Mouse (Mus musculus) midbrain, embryonic 11.5 days (tissue): Measurements from ENCODE around the gene Dcdc2b. TPM values are rescaled to one million over a fixed set of nuclear protein-coding genes. Genes with fewer than 3 reads are reported as not detected.

ENCODE experiments used
- ATAC-seq: fragments of 200-750 bp; cut with Nextera tagmentation; 2 replicates; pipeline ENCODE4 v1.8.0; 2017; ENCODE audit warnings: moderate TSS enrichment, moderate library complexity; ENCODE audit not compliant: low FRiP score
- DNase-seq: peaks from one replicate; pipeline ENCODE4 v3.0.0; 2015; ENCODE audit warnings: low spot score; ENCODE audit errors: missing footprints
- H3K27ac ChIP-seq: fragments of 300-500 bp; sonication (generic); 2 replicates; pipeline ENCODE4 v1.5.1; 2014; ENCODE audit warnings: low read depth, low read length
- H3K27me3 ChIP-seq: fragments of 300-500 bp; sonication (generic); 2 replicates; pipeline ENCODE4 v1.6.1; 2014; ENCODE audit warnings: mild to moderate bottlenecking, low read length, moderate library complexity, mixed read lengths; ENCODE audit not compliant: control insufficient read depth, insufficient read depth
- H3K36me3 ChIP-seq: fragments of 300-500 bp; sonication (generic); 2 replicates; pipeline ENCODE4 v1.6.1; 2014; ENCODE audit warnings: mild to moderate bottlenecking, low read length, moderate library complexity, mixed read lengths; ENCODE audit not compliant: control insufficient read depth, insufficient read depth
- H3K4me1 ChIP-seq: fragments of 300-500 bp; sonication (generic); 2 replicates; pipeline ENCODE4 v1.6.1; 2014; ENCODE audit warnings: low read length; ENCODE audit not compliant: control insufficient read depth, insufficient read depth
- H3K4me2 ChIP-seq: fragments of 300-500 bp; sonication (generic); 2 replicates; pipeline ENCODE4 v1.6.1; 2014; ENCODE audit warnings: mild to moderate bottlenecking, moderate library complexity
- H3K4me3 ChIP-seq: fragments of 300-500 bp; sonication (generic); 2 replicates; pipeline ENCODE4 v1.5.1; 2014; ENCODE audit warnings: low read depth, low read length
- H3K9ac ChIP-seq: fragments of 300-500 bp; sonication (generic); 2 replicates; pipeline ENCODE4 v1.6.1; 2014; ENCODE audit warnings: low read length
- H3K9me3 ChIP-seq: fragments of 300-500 bp; sonication (generic); 2 replicates; pipeline ENCODE4 v1.6.1; 2016; ENCODE audit warnings: low read length; ENCODE audit not compliant: control insufficient read depth
- WGBS: fragments of 180-500 bp; shearing (Covaris S2); extraction: QIAGEN DNeasy Blood & Tissue Kit; methylation state at CpG from one replicate; pipeline ENCODE4 v1.1.7; 2014; 5-methylcytosine and 5-hydroxymethylcytosine counted together
- polyA plus RNA-seq: library from polyadenylated mRNA; unstranded; fragments of >200 nt; fragmentation: Nextera tagmentation; extraction: Ambion mirVana; gene quantifications from 2 replicates; pipeline ENCODE4 v1.2.1, GENCODE M21; 2014

Gene Dcdc2b
- polyA plus RNA-seq, 1 experiment from 2014 or later, result 1.7 TPM

GRCm38 (mm10) chr4:129617121-129617641, 3.1 kb upstream of the Dcdc2b start:
- Histone ChIP-seq H3K9ac (no peak overlapping the region), H3K4me2 (no peak overlapping the region), H3K27ac (no peak overlapping the region), H3K4me1 (peaks cover 8% of the 10 kb centered on the region), H3K36me3 (no peaks in the 10 kb centered on the region), H3K9me3 (no peaks in the 10 kb centered on the region), H3K4me3 (no peak overlapping the region), H3K27me3 (no peaks in the 10 kb centered on the region)
- no peak for ATAC-seq
- WGBS, result 97% methylated on average over 7 of the region's 7 CpGs
- no peak for DNase-seq

- H3K9me3 ChIP-seq, result no peaks in the 10 kb centered on the region
- H3K9ac ChIP-seq, result no peak overlapping the region
- no peaks in the 10 kb centered on the region for H3K27me3 ChIP-seq
- H3K4me1 ChIP-seq, result peaks cover 8% of the 10 kb centered on the region
- ATAC-seq (no peak), DNase-seq (no peak)
- no peaks in the 10 kb centered on the region for H3K36me3 ChIP-seq
- no peak overlapping the region for H3K4me2 ChIP-seq
- H3K4me3 ChIP-seq, result no peak overlapping the region
- WGBS, result 87% methylated on average over 3 of the region's 3 CpGs
- H3K27ac ChIP-seq, result no peak overlapping the region
Measured at GRCm38 (mm10) chr4:129616631-129617030, 2.6 kb upstream of the Dcdc2b start.

GRCm38 (mm10) chr4:129615801-129616290, 1.8 kb upstream of the Dcdc2b start:
- H3K4me2 ChIP-seq, result no peak overlapping the region
- no peak overlapping the region for H3K9ac ChIP-seq
- ATAC-seq, result no peak
- no peak overlapping the region for H3K27ac ChIP-seq
- H3K4me1 ChIP-seq, result peaks cover 8% of the 10 kb centered on the region
- no peaks in the 10 kb centered on the region for H3K9me3 ChIP-seq
- no peaks in the 10 kb centered on the region for H3K27me3 ChIP-seq
- WGBS, result 90% methylated on average over 9 of the region's 9 CpGs
- DNase-seq, result no peak
- no peak overlapping the region for H3K4me3 ChIP-seq
- no peaks in the 10 kb centered on the region for H3K36me3 ChIP-seq

GRCm38 (mm10) chr4:129610472-129610871, 3.6 kb downstream of the Dcdc2b start:
- Histone ChIP-seq H3K4me1 (no peaks in the 10 kb centered on the region), H3K4me2 (no peak overlapping the region), H3K9me3 (no peaks in the 10 kb centered on the region), H3K36me3 (peaks cover 12% of the 10 kb centered on the region), H3K27me3 (no peaks in the 10 kb centered on the region), H3K9ac (no peak overlapping the region), H3K27ac (no peak overlapping the region), H3K4me3 (no peak overlapping the region)
- no peak for DNase-seq
- WGBS, result 79% methylated on average over 4 of the region's 4 CpGs
- ATAC-seq, result peak; percentile 15; the same call in 1 of the 2 replicates

- no peaks in the 10 kb centered on the region for H3K27me3 ChIP-seq
- no peak overlapping the region for H3K4me2 ChIP-seq
- H3K27ac ChIP-seq, result no peak overlapping the region
- 85% methylated on average over 4 of the region's 4 CpGs for WGBS
- DNase-seq, result no peak
- H3K9me3 ChIP-seq, result no peaks in the 10 kb centered on the region
- no peaks in the 10 kb centered on the region for H3K4me1 ChIP-seq
- ATAC-seq, result 0 out of 2 replicates have a peak, but pooled peaks have one; percentile 6
- H3K4me3 ChIP-seq, result no peak overlapping the region
- no peak overlapping the region for H3K9ac ChIP-seq
- peaks cover 12% of the 10 kb centered on the region for H3K36me3 ChIP-seq
Measured at GRCm38 (mm10) chr4:129610026-129610425, 4.0 kb downstream of the Dcdc2b start.

- H3K4me2 ChIP-seq, result no peak overlapping the region
- no peaks in the 10 kb centered on the region for H3K9me3 ChIP-seq
- no peak overlapping the region for H3K27ac ChIP-seq
- H3K27me3 ChIP-seq, result no peaks in the 10 kb centered on the region
- peaks cover 14% of the 10 kb centered on the region for H3K36me3 ChIP-seq
- DNase-seq (no peak), ATAC-seq (peak; percentile 18; the same call in 1 of the 2 replicates)
- 81% methylated on average over 12 of the region's 12 CpGs for WGBS
- H3K4me1 ChIP-seq, result no peaks in the 10 kb centered on the region
- H3K9ac ChIP-seq, result no peak overlapping the region
- no peak overlapping the region for H3K4me3 ChIP-seq
Measured at GRCm38 (mm10) chr4:129609139-129609631, 4.9 kb downstream of the Dcdc2b start.

GRCm38 (mm10) chr4:129608426-129609025, 5.5 kb downstream of the Dcdc2b start:
- Histone ChIP-seq H3K27me3 (no peaks in the 10 kb centered on the region), H3K27ac (no peak overlapping the region), H3K9ac (no peak overlapping the region), H3K4me3 (no peak overlapping the region), H3K4me2 (no peak overlapping the region), H3K9me3 (no peaks in the 10 kb centered on the region), H3K36me3 (peaks cover 14% of the 10 kb centered on the region), H3K4me1 (no peaks in the 10 kb centered on the region)
- ATAC-seq (peak; percentile 77), DNase-seq (peak; percentile 93)
- 38% methylated on average over 7 of the region's 7 CpGs for WGBS

GRCm38 (mm10) chr4:129600233-129601158, 13.6 kb downstream of the Dcdc2b start, which contains the start of the genes Eif3i and Tmem234:
Gene Eif3i, minus strand, starts transcription at chr4:129600648.
Gene Tmem234, plus strand, starts transcription at chr4:129600668.
- Histone ChIP-seq H3K36me3 (peaks cover 6% of the 10 kb centered on the region; the same call in 1 of the 2 replicates), H3K27ac (peak within 1 kb of the TSS; percentile 48), H3K9ac (peak within 1 kb of the TSS; percentile 97), H3K4me3 (peak within 1 kb of the TSS; percentile 99), H3K4me2 (peak within 1 kb of the TSS; percentile 88), H3K27me3 (no peaks in the 10 kb centered on the region), H3K9me3 (no peaks in the 10 kb centered on the region), H3K4me1 (peaks cover 14% of the 10 kb centered on the region)
- whole genome bisulfite sequencing, result under 1% methylated on average over 74 of the region's 74 CpGs
- peak; percentile 89 for ATAC-seq
- DNase-seq, result peak; percentile 98
